Mouse (Mus musculus) left cerebral cortex, postnatal 25 days (tissue): Measurements from ENCODE around the gene Snx29. TPM values are rescaled to one million over a fixed set of nuclear protein-coding genes. Genes with fewer than 3 reads are reported as not detected.

Experiments
- DNase-seq, 2 experiments: peaks; one replicate each; pipeline ENCODE4 v3.0.0; 2022; ENCODE audit warnings: low spot score in 2 of 2, mixed read lengths in 1 of 2
- intact Hi-C: fragments of 180-260 bp; cut with DNase I; formaldehyde crosslinking; loops from one replicate; pipeline ENCODE4 v1.15.1; 2025
- total RNA-seq, 2 experiments: library from RNA; stranded (reverse); gene quantifications; 2 replicates each; pipeline ENCODE4 v1.2.3; 2021

Snx29 gene
- total RNA-seq, 2 experiments from 2014 or later = 19.4 to 24.4 TPM

DNA sequence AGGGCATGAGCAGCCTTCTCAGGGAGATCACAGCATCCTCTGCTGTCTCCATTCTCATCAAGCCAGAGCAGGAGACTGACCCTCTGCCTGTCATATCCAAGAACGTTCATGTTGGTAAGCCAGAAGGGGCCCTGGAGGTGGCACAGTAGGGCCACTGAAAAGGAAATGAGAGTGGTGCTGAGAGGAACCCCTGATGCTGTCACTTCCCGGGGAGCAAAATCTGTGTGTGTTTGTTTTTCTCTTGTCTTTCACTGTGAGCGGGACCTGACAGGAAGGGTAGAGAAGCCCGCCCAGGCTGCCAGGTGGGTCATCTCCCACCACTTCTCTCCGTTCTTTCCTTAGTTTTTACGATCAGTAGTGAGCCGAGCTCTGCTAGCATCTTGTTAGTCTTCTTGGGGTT lies 78.2 kb downstream of the Snx29 start:
- intact Hi-C loops = no loop called here

GRCm38 (mm10) chr16:11405193-11405592 lies 82.5 kb downstream of the Snx29 start:
- intact Hi-C loops = no loop called here
- no peak for DNase-seq

More for the DNA sequence above, 78.2 kb downstream of the Snx29 start:
- no peak for DNase-seq

DNA sequence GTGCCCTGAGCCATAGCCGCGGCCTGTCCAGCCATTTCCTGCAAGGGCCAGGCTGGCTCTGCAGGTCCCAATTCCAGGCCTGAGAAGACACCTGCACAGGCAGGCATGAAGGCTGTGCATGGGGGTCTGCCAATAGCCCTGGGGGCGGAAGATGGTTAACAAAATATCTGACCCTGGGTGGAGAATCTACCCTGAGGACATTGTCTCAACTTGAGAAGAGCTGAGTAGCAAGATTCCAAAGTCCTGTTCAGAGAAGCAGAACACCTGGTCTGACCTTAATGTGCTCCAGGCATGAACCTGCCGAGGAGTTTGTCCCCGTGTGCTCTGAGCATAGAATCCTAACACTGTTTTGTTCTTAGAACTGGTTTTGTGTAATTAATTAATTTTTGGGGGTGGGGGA lies 83.5 kb downstream of the Snx29 start:
- intact Hi-C loops = no loop called here
- DNase-seq = no peak

DNA sequence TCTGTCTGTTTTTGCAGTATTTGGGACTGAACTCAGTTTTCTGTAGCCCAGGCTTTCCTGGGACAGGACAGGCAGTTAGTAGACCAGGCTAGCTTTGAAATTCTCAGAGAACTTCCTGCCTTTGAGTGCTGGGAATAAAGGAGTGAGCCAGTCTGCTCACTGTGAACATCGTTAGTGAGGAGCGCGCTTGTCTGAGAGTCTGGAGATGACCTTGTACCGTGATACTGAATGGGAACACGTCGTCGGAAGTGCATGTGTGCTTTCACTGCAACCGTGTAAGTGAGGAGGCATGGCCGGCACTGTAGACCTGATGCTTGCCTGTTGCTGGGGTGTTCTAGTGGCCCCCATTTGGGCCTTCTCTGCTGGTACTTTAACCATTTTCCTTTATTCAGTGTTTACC lies 83.9 kb downstream of the Snx29 start:
- no peak for DNase-seq
- intact Hi-C loops = no loop called here

- intact Hi-C loops = no loop called here
- DNase-seq = no peak
Observed at GRCm38 (mm10) chr16:11407932-11408620, 85.4 kb downstream of the Snx29 start.

DNA sequence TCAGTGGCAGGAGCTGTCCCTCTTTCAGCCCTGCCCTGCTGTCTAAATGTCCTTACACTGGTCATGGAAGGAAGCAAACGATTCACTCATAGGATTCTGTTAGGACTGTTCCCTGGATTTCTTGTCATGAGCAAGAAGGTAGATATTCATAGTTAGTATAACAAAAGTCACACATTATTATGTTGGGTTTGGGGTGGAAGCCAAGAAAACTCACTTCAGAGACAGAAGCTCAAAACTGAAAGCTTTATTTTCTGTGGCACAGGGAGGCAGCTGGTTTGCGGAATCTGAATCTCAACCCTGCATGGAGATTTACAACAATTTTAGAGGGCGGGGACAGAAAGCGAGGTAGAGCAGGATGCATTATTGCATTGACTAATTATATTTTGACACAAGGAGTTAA lies 86.0 kb downstream of the Snx29 start:
- DNase-seq = peak in 1 of 2 experiments; percentile 72
- intact Hi-C loops = no loop called here

DNA sequence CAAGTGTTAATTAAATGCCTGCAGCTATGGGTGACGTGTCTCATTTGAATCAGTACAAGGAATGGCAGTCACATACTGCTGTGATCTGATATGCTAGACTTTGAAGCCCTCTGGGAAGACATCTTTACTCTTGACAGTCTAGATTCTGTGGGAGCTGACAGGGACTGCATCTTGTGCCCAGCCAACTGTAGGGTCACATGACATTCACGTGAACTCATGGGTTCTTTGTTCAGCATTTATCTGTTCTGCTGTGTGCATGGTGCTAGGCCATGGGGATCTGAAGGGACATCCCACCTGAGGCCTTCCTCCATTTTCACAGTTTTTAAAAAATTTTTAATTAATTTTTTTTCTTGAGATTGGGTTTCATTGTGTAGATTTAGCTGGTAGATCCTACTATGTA lies 91.9 kb downstream of the Snx29 start:
- intact Hi-C loops = loop anchor here (5.0 to 10.0 kb wide), 2 partner anchors 162 to 270 kb away; partner anchors contain the start of gene Gspt1
- no peak for DNase-seq

DNA sequence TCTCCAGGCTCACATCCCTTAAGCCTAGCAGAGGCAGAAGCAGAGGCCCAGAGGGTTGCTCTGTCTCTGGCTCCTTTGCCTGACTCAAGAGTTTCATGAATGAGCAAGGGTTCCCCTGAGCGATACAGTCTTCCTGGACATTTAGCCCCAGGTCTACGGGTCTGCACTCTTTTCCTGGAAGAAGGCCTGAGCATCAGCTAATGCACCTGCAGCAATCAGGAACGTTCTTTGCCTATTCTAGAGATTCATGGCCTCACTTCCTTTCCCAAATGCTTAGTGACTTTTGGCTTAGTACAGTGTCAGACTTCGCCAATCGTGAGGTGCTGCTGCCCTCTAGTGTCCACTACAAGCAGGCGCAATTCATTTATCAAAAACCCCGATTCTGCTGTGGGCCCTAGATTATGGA lies 95.5 kb downstream of the Snx29 start:
- peak; percentile 68 to 69 for DNase-seq

DNA sequence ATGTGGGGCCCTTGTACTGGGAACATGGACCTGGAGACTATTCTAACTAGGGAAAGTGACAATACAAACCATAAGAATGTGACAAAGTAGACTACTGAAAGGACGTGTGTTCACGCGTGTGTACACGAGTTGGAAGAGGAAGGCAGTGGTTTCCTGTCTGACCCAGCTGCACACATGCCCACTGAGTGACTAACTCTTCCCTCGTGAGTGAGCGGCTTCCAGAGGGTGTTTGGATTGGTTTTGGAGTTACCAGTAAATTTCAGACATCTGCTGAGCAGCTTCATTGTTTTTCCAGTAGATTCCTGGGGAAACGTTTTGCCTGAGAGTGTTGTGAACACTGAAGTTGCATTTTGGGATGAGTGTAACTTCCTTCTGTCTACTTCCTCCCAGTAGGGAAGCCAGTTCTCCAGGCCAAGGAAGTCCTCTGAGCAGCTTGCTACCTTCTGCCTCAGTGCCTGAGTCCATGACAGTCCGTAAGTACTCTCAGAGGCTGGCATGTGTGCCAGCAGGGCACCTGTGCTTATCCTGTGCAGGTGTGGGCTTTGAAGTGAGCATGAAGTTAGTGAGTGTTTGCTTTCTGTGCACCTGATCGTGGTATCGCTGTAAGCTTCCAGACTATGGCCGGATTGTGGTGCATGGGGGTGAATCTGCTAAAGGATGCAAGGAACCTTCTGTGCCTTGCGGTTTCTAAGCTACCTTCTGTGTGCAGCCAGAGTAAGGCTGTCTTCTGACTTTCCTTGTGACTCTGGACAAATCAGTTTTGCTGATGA lies 97.8 kb downstream of the Snx29 start:
- no peak for DNase-seq
- intact Hi-C loops = loop anchor here (10.0 kb wide), 2 partner anchors 474 to 1684 kb away; partner anchors contain the start of gene Ercc4

More for the DNA sequence above, 95.5 kb downstream of the Snx29 start:
- intact Hi-C loops = loop anchor here (2.0 to 10.0 kb wide), 3 partner anchors 95 to 273 kb away; partner anchors contain the start of genes Gspt1 and Snx29

GRCm38 (mm10) chr16:11422165-11422564 lies 99.5 kb downstream of the Snx29 start:
- intact Hi-C loops = loop anchor here (10.0 kb wide), 2 partner anchors 473 to 1683 kb away; partner anchors contain the start of gene Ercc4
- DNase-seq = no peak

DNA sequence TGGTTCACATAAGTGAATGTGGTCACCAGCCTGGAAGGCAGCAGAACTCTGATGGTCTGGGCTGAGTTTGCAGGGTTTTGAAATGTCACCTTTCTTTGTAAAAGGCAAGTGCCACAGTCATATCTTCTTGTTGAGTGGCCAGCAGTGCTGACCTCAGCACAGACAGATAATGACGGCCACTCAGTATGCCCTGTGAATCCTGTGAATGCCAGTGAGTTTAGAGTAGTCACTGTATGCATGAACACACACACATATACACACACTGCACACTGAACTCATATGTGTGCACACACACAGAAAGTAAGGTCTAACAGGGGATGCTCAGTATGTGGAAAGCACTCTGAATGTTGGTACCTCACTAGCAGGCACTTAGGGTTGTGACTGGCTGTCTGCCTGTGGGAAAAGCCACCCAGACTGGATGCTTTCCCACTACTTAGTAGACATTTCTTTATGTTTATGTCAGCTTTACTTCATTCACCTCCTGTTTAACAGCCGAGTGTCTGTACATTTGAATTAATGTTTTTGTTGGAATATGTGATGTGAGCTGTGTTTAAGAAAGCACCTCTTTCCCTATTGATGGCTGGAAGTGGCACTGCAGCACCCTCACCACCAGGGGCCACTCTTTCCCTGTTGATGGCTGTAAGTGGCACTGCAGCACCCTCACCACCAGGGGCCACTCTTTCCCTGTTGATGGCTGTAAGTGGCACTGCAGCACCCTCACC lies 100.3 kb downstream of the Snx29 start:
- DNase-seq = no peak
- intact Hi-C loops = loop anchor here (10.0 kb wide), 2 partner anchors 472 to 1682 kb away; partner anchors contain the start of gene Ercc4

DNA sequence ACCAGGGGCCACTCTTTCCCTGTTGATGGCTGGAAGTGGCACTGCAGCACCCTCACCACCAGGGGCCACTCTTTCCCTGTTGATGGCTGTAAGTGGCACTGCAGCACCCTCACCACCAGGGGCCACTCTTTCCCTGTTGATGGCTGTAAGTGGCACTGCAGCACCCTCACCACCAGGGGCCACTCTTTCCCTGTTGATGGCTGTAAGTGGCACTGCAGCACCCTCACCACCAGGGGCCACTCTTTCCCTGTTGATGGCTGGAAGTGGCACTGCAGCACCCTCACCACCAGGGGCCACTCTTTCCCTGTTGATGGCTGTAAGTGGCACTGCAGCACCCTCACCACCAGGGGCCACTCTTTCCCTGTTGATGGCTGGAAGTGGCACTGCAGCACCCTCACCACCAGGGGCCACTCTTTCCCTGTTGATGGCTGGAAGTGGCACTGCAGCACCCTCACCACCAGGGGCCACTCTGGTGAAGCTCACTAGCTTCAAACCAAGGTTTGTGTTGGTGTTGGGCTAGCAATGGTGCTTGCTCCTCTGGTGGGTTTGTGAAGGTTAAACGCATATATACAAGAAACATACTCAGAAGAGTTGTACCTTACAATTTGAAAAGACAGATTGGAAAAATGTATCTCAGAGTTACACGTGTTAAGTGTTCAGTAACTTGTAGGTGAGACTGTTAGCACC lies 101.0 kb downstream of the Snx29 start:
- intact Hi-C loops = loop anchor here (10.0 kb wide), 2 partner anchors 471 to 1681 kb away; partner anchors contain the start of gene Ercc4
- peak; percentile 28 to 53 for DNase-seq

DNA sequence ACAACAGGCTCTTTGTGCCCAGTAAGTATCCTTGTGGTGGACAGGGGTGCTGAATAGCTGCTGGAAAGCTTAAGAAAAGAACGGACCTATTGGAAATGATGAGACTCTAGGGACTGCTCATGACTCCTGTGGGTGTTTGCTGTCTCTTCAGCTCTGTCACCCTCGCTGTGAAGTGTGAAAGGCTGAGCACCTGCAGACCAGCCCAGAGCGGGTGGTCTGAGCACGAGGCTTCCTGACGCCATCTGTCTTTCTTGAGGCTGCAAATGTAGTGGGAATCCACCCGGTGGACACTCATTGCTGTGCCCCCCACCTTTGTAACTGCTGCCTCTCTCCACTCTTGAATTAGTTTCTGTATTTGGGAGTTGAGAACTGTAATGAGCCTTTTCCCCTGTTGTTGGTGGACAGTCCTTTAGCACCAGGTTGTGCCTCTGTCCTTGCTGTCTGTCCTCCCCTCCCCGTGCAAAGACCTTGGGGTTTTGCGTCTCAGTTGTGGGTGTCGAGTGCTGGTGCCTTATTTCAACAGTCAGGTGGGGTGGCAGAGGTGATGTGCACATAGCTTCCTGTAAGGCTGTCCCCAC lies 101.9 kb downstream of the Snx29 start:
- no peak for DNase-seq
- intact Hi-C loops = loop anchor here (10.0 kb wide), 2 partner anchors 470 to 1680 kb away; partner anchors contain the start of gene Ercc4

GRCm38 (mm10) chr16:11425279-11425678 lies 102.6 kb downstream of the Snx29 start:
- no peak for DNase-seq
- intact Hi-C loops = loop anchor here (10.0 kb wide), 2 partner anchors 470 to 1680 kb away; partner anchors contain the start of gene Ercc4

- intact Hi-C loops = loop anchor here (10.0 kb wide), 2 partner anchors 468 to 1678 kb away; partner anchors contain the start of gene Ercc4
- no peak for DNase-seq
Observed at GRCm38 (mm10) chr16:11426810-11427537, 104.3 kb downstream of the Snx29 start.

GRCm38 (mm10) chr16:11429784-11430183 lies 107.1 kb downstream of the Snx29 start:
- intact Hi-C loops = loop anchor here (10.0 kb wide), 2 partner anchors 465 to 1675 kb away; partner anchors contain the start of gene Ercc4
- DNase-seq = no peak

GRCm38 (mm10) chr16:11430520-11430919 lies 107.8 kb downstream of the Snx29 start:
- intact Hi-C loops = no loop called here

GRCm38 (mm10) chr16:11433779-11434178 lies 111.1 kb downstream of the Snx29 start:
- intact Hi-C loops = no loop called here
- no peak for DNase-seq

More at GRCm38 (mm10) chr16:11430520-11430919, 107.8 kb downstream of the Snx29 start:
- no peak for DNase-seq
